Mouse (Mus musculus) right cerebral cortex, adult 18-20 months (tissue): Measurements from ENCODE around the gene Cabin1.

Experiments
- DNase-seq: peaks from one replicate; pipeline ENCODE4 v3.0.0; 2022; ENCODE audit warnings: mixed read lengths

Cabin1 gene

DNA sequence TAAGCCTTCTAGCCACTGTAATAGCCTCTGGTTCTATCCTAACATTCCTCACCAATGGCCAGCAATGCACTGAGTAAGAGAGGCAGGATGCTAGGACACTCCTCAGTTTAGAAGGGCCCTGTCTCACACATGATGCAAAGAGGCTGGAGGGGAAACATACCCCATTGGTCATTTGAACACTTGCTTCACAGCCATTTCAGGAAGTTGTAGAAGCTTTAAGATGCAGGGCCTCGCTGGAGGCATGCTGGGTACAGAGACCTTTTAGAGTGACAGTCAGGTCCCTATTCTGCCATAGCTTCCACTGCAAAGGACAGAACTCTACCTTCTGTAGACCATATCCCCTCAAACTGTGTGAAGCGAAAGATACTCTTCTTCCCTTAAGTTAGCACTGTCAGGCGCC is 66.4 kb downstream of the Cabin1 start:
- DNase-seq, result no peak

DNA sequence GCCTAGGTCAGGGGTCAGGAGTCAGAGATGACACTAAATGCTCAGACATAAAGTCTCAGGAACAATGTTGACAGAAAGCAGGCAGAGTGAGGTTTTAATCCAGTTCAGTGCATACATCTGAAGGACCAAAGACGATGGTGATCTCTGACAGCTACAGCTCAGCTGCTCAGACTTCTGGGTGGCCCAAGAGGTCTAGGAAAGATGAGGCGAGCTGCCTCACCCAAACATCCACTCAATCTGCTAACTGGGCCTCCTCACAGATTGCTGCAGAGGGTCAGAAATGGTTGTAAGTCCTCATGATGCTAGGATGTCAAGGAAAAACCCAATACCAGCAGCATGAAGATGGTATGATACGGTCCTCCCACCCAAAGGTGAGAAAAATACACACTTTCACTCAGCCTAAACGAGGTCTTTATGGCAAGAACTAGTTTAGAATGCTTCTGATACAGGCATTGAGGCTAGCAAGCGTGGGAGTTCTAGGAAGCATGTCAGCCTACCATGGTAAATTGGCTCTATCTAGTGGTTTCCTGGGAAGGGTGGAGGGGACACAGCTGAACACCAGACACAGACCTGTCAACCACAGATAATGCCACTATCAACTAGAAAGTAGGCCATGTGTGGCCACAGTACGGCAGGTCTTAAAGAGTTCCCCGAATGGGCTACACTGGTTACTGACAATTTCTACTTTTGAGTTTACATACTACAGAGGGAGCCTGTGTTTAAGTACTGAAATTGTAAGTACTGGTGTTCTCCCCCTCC is 67.4 kb downstream of the Cabin1 start:
- DNase-seq, result no peak

DNA sequence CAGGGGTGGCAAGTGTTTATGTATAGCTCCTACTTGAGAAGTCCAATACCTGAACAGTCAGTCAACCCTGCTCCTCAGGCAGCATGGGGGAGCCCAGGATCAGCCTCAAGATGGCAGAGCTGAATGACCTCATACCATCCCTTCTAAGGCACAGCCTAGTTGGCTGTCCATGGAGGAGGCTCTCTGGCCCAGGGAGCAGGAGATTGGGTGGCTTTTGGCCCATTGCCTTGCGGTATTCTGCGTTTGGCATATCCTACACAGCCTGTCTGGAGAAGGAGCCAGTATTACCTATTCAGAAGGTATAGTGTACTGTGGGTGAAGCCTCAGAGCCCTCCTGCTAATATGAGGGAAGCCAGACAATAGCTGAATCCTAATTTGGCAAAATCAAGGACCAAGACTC is 68.6 kb downstream of the Cabin1 start:
- DNase-seq, result no peak

DNA sequence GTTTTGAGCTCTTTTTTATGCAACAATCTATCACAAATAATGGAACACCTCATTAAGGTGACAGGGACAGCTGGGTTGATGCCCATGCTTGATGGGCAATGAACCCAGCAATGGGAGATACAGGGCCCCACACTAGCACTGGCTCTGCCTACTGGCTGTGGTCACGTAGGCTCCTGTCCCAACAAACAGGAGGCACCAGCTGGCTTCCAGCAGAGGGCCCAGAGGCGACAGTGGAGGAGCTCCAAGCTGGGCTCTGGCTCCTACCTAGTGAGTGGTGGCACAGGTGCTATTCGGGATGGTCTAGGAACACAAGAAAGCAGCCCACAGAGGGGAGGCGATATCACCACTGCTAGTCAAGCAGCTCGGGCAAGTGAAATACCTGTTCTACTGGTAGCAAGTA is 69.1 kb downstream of the Cabin1 start:
- no peak for DNase-seq

DNA sequence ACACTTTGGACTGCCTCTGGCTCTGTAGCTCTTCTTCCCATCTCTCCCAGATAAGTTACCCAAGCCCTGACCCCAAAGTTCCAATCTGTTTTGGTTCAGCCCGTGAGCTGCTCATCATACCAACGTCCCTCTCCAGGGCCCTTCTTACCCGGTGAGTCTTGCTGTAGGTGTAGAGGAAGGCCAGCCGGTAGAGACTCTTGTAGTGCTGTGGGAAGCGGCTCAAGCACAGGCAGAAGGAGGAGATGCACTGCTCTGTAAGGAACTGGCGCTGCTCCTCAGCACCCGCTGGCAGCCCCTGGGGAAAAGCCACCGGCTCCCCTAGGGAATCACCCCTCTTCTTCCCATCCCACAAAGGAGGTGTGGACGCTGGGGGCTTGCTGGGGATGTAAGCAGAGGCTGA is 69.6 kb downstream of the Cabin1 start:
- DNase-seq, result no peak

DNA sequence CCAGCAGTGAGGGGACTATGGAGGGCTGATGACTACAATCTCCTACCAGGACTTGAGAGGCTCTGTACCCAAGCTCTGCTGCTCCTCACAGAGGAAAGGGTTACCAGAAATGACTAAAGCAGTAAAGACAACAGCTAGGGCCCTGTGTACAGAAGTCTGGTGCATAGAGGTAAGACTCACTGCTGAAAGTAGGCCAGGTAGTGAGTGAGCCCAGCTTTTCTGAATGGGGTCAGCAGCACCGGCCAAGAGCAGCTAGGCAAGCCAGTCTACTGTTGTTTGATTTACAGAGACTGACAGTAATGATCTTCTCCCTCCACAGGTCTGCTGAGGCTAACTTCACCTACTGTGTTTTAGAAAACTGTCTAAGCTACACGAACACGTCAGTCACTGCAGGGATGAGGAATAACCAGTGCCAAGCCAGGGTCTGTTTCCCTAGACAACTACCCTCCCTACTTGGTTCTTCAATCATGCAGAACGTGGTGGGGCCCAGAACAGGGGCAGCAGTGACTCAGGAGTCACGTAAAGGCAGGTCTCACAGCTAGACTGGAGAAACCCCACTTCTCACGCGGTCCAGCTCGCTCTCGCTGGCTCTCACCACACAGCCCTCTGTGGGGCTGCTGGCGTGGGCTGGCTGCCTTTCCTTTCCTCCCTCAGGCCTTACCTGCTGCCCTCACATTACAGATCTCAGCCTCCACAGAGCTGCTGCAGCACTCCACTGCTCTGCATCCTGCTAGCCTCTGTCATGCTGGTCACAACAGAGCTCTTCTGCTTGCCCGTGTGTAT is 70.5 kb downstream of the Cabin1 start:
- DNase-seq, result no peak

DNA sequence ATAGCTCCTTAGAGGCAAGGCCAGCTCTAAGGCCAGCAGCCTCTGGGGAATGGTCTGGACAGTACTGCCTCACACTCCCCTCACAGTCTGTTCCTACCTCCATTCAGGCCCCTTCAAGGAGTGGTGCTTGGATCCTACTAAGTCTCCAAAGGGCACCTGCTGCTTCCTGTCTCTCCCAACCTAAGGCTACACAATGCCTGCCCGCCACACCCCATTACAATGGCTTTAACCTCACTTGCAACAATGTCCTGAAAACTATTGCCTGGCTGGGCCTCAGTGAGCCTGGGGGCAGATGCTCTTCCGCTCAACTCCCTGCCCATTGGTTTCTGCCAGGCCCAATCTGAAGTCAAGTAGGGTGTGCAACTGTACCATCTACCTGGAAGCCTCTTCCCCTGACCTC is 75.5 kb downstream of the Cabin1 start:
- DNase-seq, result no peak

DNA sequence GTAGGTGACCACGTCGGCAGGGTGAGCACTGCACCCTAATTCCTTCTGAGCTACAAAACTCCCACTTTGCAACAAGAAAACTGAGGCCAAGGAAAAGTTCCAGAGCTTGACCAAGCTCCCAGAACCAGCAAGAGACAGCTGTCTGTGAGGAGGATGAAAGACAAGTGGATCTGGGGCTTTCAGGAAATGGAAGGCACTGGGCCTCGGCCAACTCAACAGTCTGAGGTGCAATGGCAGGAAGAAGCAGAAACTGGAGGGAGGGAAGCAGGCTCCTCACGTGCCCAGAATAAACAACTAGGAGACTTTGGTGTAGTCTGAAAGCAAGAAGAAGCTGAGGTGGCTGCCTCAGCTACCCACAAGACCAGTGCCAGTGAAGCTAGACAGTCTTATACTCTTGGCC is 77.4 kb downstream of the Cabin1 start:
- no peak for DNase-seq

DNA sequence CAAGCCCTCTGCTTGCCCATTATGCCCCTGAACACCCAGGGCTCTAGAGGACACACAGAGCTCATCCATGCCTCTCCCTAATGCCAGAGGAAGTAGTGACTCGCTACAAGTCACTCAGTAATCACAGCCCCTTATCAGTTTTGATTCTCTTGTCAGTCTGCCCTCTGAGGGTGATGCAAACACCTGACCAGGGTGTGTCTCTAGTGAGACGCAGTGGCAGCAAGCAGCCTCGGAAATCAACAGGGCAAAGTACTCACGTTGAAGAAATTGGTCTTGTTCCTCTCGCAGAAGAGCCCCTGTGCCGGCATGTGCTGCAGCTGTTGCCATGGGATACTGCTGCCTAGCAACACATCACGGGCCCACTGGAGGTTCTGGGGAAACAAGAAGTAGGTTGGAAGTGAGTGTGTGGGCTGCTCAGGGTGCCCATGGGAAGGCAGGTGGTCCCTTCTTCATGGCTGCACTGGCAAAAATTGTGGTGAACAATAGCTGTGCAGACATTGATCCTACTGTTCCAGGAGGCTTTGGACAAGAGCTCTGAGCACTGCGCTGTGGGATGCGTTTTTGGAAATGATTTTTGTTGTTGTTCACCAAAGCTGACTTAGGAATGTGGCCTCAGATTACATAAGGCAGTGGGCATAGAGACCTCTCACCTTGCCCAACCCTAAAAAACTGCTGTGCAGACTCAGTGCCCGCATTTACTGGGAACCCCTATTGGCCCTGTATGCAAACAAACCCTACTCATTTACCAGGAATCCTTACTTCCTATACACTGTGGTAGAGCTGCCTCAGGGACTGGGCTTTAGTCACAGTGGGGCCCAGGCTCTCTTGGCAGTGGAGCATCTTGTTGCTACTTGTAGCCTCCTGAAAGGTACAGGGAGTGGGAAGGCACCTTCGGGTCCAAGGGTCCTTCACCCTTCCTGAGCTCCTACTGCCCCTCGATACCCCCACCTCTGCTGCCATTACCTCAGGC is 79.8 kb downstream of the Cabin1 start:
- DNase-seq, result peak; percentile 92

DNA sequence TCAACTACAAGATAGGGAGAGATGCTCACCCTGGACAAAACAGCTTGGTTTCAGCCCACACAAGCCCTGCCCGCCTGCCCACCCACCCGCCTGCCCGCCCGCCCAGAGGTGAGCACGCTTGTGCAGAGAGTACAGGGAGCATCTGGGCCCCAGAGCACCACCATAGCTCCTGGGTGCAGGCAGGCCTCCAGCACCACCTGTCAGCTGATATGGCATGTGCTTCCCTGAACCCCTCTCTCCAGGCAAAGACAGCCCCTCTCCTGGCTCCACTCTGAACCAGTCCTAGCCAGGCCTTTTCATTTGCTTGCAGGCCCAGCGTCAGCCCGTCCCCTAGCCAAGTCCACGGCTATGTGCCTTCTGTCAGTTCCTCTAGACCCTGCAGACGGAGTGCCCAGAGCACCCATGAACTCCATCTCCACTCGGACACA is 83.6 kb downstream of the Cabin1 start:
- peak; percentile 48 for DNase-seq

DNA sequence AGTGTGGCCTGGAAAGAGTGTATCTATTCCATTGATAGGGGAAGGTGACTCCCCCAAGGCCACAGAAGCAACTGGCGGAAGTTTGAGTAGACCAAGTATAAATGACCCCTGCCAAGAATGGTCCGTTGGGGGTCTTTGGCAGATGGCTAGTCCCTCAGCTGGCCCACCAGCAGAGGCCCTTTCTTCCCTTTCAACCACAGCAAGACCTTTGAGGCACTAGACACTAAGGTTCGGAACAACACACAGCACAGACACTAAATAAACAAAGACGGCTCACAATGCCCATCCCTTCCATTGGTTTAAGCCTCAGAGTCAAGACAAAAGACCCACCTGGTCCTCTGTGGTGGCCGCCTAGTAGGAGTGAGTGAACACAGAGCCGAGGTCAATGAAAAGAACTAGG is 84.9 kb downstream of the Cabin1 start:
- no peak for DNase-seq

DNA sequence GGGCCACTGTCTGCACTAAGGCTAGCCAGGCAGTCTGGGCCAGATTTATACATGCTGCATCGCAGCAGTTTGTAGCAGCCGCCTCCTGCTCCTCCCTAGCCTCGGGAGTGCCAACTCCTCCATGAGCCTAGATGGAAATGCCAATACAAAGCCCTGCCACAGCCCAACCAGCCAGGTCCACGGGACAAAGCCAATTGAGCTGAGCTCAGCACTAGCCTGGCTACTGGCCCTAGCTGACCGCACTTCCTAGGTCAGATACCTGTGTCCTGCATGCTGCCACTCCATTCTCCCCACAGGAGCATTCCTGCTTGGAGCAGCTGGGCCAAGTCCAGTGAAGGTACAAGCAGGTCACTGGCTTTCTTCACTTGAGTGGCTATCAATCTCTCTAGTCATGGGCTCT is 86.2 kb downstream of the Cabin1 start:
- DNase-seq, result peak; percentile 57

DNA sequence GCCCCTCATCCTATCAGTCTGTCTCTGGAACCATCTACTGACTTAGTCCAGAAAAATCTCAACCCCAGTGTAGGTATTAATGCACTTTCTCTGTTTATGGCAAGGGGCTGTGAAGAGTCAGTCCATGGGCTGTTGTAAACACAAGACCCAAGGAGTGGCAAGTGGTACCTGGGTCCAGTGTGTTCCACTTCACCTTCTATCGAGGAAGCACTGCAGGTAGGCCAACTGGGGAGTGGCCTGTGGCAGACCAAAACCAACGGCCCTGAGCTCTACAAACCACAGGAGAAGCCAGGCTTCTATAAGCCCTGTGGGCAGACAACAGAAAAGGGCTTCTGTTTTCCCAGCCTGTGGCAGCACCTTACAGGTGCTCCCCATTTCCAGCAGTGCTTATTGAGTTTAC is 86.6 kb downstream of the Cabin1 start:
- DNase-seq, result no peak

DNA sequence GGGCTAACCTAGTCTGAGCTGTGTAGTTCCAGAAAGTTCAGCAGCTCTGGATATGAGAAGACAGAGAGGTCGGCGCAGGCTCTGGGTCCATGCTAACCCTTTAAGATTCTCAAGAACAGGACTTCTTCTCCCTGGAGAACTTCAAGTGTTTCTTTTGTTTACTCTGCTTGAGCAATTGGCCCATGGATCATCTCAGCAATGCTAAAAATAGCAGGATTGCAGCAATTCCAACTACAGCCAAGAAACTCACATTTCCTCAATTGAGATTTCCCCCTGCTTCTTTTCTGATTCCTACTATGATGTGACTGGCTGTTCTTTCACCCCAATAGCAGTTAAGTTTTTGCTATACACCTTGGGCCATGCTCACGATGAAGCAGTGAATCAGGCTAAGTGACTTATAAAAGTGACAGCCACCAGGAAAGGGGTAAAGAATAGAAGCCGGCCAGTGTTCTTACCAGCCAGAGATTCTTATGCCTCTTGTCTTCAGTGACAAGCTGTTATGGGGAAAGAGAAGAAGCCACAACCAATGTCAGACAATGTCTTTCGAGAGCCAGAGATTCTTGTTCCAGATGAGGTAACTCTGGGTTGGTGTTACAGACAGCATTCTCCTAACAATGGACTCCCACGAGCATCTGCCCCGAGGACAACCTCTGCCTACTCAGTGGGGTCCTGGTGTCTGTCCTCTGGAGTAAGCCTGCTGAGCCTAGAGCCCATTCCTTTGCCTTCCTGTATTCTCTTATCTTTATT is 87.1 kb downstream of the Cabin1 start:
- DNase-seq, result no peak

DNA sequence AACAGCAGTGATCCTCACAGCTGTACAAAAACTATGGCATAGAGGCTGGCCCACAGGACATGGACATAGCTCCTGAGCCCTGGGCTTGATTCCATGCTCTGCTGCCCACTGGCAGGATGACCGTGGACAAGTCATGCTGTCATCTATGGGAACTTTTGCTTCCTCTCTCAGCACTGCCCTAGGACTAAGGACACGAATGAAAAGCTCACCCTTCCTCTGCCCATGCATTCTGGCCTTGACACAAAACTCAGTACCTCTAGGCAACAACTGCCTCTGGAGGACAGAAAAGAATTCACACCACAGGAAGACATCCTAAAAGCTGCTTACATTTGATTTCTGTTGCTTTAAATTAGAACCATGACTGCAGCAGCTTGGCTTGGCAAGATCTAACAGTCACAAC is 87.9 kb downstream of the Cabin1 start:
- no peak for DNase-seq

DNA sequence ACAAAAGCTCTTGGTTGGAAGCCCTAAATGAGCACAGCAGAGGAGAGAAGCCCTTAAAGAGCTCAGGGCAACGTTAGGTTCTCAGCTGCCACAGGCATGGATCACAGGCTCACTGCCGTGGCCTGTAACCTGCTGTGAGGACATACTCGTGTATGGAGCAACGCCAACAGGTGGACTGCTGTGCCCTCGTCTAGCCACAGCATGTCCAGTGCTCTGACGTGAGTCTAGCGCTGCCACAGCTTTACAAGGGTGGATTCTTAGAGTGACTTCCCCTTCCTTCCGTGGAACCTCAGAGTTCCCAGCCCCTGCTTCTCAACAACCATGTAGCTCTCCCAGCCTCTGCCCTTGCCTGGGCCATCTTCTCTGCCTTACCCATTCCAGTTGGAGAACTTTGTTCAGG is 88.5 kb downstream of the Cabin1 start:
- no peak for DNase-seq

DNA sequence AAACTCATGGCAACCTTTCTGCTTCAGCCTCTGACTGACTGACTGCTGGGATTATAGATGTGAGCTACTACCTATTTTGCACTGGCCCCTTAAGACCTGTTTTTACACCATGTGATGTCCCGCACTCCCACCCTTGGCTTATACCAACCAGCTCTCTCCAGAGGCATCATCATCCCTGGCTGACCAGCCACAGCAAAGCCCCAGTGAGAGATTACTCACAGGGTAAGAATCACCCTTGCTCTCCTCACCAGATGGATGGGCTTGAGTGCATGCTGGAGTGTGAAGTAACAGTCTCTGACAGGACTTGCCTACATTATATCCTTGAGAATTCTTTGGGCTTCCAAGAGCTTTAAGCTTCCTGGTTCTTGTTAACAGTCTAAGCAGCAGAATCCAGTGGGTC is 94.2 kb downstream of the Cabin1 start:
- DNase-seq, result no peak

DNA sequence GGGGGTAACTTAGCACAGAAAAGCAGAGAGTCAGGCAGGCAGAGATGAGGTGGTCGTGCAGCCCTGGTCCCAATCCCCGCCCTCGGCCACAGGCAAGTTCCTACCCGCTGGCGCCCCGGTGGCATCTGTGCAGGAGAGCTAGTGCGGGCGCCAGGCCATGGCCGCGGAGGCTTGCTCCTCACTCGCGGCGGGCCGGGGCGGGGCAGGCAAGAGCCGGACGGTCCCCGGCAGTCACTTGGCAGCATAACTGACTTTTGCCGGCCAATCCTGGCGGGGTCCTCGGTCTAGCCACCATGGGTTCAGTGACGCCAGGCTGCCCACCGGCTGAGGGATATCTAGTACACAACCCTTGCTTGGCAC is 96.2 kb downstream of the Cabin1 start:
- peak; percentile 50 for DNase-seq

DNA sequence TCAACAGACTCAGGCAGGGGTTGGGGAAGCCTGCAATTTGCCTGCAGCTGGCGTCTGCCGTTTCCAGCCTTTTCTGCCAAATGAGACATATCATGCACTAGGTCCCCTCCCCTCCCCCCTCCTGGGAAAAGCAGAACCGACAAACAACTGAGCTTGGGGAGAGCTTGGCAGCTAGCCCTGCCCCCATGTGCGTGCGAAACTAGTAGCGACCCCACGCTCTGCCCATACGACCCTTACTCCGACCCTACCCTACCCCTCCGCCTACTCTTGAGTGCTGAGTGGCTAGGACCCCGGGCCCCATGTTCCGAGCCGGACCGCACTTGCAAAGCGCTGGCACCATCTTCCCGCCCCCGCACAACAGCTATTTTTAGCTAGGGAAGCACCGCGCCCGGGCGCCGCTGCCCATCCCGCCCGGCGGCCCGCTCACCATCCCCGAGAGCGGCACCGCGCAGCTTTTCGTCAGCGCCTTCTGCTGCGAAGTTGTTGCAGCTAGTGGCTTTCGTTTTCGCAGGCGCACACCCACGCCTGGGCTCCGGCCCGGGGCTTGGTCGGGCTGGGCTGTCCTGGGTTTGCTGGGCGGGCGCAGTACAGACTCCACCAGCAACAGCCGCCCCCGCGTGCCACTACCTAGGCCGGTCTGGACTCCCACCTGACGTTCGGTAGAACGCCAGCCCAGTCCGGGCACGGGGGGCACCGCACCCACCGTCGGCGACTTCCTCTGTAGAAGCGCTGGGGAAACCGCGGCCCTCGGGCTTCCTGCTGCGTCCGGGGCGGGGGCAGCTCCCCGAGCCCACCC is 96.8 kb downstream of the Cabin1 start:
- peak; percentile 90 for DNase-seq

DNA sequence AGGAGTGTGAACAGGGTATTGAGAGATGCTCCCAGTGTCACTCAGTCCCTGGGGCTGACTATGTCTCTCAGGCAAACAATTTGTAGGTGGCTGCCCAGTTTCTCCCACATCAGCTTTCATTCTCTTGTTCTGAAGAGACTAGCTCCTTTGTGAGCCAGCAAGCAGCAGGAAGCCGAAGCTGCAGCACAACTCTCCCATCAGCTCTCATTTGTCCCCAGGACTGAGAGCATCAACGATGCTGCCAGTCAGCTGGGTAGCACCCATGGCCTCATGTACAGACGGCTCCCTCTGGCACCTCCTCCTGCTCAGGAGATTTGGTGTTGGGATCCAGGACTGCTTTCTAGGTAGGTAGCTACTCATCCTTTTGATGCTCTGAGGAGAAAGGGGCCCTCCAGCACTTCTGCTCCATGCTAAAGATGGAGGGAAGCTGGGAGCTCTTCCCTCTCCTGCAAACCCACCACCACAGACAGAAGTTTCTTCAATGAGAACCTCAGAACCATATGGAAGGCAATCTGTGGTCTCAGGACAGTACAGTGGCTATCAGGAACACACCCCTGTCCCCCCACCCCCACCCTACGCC is 97.6 kb downstream of the Cabin1 start:
- peak; percentile 54 for DNase-seq

DNA sequence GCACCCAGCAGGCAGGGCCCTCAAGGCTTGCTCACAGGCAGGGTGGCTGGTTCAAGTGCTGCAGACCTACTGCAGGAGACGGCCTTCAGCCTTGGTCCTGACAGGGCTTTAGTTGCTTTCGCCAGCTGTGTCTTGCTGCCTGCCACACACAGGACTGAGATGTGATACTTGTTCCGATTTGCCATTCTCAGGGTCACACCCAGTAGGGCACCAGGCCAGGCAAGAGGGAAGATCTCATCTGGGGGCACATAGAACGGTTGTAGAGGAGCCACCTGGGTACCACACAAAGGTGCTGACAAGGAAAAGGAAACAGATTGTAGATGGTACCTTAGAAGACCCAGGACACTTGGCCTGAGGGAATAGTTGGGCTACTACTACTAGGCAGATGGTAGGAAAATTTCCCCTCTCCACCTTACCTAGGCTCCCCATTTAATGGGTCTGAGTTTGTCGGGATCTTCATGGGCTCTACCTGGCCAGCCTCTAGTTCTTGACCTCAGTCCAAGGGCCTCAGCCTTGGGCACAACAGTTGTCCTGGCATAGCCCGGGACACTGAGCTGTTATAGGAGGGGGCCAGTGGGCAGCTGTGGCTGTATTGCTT is 99.4 kb downstream of the Cabin1 start:
- DNase-seq, result no peak
